Mouse (Mus musculus): ENCODE measurements around the gene Phb2.
"Not testable (repeated sequence)": the region's sequence is repeated elsewhere in the genome, so short reads cannot be mapped to it uniquely, and the experiment has no call there.

Phb2 gene

DNA sequence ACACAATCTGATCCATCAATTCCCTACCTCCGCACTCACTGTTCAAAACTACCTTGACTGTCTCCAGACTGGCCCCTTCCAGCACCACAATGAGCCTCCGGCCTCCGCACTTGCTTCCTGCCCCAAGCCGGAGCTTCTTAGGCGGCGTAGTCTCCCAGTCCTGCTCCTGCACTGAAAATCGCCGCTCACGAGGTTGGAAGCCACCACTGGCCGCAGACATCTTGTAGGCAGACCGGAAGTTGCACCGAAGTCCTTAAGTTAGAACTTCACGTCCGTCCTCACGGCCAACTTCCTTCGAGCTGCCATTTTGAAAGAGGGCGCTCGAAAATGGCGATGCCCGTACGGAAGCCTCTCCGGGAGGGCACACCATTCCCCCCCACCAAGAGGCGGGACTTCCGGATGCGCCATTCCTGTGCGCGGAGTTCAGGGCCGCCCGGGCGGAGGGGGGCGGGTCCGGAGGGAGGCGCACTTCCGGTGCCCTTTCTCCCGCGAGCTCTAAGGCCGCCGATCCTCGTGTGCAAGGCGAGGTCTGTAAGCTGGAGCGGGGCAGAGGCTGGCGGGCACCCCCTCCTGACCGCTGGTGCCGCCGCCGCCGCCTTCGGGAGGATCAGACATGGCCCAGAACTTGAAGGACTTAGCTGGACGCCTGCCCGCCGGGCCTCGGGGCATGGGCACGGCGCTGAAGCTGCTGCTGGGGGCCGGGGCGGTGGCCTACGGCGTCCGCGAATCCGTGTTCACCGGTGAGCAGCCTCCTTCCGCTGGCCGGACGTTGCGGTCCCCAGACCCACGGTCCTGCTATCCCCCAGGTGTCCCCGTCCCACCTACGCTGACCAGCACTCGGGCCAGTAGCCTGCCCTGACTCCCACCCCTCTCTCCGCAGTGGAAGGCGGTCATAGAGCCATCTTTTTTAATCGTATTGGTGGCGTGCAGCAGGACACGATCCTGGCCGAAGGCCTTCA lies at the start of gene Phb2, which contains the start of gene Emg1:
Phb2 (plus strand) TSS at position 513 of the 959 bp plus-strand sequence.
Emg1 (minus strand) TSS at position 355 of the 959 bp plus-strand sequence.
- DNase-seq: peak; percentile 100

- peak; percentile 100 for DNase-seq
Measured at GRCm38 (mm10) chr6:124662477-124663423, 49.4 kb upstream of the Phb2 start, which contains the start of gene Lpcat3. Gene Lpcat3 (plus strand): TSS chr6:124663027.

GRCm38 (mm10) chr6:124663424-124663795 lies 48.7 kb upstream of the Phb2 start:
- DNase-seq: no peak

- DNase-seq: no peak
Measured at GRCm38 (mm10) chr6:124664256-124664655, 47.9 kb upstream of the Phb2 start.

- peak; percentile 80 for DNase-seq
Measured at GRCm38 (mm10) chr6:124665011-124665410, 47.1 kb upstream of the Phb2 start.

DNA sequence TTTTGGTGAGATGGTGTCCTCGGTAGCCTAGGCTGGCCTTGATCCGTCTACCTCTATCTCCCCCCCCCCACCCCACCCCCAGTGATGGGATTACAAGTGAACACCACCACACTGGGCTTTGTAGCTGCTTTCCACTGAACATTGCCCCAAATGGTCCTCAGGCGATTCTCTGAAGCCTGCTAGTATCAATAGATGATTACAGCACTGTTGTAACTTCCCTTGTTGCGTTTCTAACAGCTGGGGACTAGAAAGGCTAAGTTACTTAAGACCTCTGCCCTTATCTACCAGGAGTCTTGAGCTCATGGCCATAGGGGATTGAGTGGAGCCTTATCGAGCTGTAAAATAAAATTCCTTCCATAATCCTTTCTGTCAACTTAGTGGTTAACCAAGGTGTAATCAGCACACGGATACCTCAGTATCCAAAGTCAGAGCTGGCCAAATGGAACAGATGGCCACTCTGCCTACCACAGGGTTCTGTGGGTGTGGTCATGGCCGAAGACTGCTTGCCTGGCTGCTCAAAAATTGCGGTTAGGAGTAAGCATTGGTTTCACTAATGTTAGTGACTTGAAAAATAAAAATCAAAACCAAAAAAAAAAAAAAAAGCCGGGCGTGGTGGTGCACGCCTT lies 42.8 kb upstream of the Phb2 start:
- peak; percentile 84 for DNase-seq

- DNase-seq: peak; percentile 85
Measured at GRCm38 (mm10) chr6:124670281-124670900, 41.7 kb upstream of the Phb2 start.

DNA sequence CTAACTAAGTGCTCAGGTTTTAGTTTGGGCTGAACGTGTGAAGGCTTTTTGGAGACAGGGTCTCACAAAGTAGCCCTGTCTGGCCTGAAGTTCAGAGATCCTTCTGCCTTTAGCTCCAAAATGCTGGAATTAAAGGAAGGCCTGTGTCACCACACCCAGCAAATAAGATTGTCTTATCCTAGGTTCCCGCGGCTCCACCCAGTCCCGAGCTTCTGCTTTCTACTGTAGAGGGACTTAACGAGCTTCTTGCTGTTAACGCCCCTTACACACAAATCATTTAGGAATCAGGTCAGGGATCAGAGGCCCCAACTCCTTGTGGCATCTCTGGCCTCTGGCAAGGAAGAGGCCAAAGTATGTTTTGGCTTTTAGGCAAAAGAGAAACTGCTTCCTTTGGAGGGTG lies 40.0 kb upstream of the Phb2 start:
- peak; percentile 88 for DNase-seq

- DNase-seq: peak; percentile 95
Measured at GRCm38 (mm10) chr6:124673619-124674018, 38.5 kb upstream of the Phb2 start.

DNA sequence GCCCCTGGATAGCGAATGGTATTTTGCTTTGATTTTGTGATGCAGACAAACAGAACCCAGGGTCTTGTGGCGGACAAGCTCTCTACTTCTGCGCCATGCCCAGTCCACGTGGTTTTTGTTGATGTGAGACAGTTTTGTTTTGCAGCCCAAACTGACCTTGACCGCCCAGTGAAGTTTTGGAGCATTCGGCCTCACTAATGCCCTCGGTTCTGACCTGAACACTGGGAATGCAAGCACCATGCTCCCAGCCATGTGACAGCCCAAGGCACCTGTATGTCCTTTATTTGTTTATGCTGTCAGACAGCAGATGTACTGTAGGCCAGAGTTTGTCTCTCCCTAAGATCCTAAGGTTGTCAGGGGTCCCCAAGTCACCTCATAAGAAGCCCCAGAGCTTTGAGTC lies 37.5 kb upstream of the Phb2 start:
- DNase-seq: peak; percentile 78

GRCm38 (mm10) chr6:124676171-124676570 lies 36.0 kb upstream of the Phb2 start:
- DNase-seq: no peak

DNA sequence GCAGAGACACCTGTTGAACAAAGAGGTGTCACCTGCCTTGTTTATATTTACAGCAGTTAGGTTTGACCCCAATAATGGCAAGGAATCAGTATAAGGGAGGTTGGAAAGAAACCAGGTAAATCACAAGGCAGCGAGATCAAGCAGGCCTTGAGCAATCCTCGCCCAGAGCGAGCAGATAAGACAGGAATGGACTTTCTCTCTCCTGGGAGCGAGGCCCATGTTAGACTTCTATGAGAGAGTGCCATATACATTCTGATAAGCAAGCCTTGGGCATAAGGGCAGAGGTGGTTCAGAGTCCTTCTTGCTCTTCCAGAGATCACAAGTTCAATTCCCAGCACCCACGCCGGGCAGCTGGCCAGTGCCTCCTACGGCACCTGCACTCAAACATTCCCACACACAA lies 33.4 kb upstream of the Phb2 start:
- DNase-seq: no peak

DNA sequence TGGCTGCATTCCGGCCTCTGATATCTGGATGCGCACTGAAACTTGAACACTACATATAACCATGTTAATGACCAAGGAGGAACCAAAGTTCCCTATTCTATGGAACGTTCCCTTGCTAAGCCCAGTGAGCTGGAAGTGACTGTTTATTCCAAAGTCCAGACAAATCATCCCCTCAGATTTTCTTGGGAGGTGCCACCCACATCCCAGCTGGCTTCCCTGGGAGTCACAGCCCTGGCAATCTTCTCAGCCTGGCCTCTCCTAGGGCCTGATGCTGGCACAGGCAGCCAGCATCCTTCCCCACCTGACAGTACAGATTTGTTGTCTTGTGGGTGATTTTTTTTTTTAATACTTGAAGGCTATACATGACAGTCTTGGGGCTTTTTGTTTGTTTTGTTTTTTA lies 32.6 kb upstream of the Phb2 start:
- DNase-seq: no peak

GRCm38 (mm10) chr6:124682291-124682690 lies 29.8 kb upstream of the Phb2 start:
- not testable (repeated sequence) for DNase-seq

DNA sequence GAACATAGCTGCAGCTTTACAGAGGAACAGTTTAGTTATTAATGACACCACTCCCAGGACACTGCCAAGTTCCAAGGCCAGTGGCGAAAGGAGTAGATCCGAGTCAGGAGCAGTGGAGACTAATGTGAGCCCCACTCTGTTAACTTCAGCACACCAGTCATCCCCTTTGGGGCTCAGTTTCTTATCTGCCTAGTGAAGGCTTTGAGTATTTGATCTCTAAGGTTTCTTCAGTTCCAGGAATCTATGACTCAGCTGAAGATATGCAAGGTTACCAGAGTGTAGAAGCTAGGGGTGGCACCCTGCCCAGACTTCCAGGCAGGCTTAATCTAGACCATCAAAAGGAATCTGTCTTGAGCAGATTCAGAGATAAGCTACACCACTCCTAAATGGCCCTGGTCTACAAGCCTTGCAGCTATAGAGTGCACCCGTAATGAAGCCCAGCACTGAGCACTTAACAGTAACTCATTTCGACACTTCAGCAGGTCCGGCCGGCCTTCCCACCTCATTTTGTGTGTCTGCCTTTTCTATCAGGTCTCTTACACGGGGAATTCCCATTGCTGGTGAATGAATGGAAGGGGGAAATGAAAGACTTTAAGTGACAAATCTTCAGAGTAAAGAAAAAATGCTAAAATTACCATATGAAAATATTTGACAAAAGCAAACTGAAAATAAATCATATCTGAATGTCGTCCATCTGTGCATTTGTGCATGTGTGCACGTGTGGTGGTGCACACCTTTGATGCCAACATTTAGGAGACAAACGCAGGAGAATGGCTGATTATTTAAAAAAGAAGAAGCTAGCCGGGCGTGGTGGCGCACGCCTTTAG lies 28.3 kb upstream of the Phb2 start:
- no peak for DNase-seq

DNA sequence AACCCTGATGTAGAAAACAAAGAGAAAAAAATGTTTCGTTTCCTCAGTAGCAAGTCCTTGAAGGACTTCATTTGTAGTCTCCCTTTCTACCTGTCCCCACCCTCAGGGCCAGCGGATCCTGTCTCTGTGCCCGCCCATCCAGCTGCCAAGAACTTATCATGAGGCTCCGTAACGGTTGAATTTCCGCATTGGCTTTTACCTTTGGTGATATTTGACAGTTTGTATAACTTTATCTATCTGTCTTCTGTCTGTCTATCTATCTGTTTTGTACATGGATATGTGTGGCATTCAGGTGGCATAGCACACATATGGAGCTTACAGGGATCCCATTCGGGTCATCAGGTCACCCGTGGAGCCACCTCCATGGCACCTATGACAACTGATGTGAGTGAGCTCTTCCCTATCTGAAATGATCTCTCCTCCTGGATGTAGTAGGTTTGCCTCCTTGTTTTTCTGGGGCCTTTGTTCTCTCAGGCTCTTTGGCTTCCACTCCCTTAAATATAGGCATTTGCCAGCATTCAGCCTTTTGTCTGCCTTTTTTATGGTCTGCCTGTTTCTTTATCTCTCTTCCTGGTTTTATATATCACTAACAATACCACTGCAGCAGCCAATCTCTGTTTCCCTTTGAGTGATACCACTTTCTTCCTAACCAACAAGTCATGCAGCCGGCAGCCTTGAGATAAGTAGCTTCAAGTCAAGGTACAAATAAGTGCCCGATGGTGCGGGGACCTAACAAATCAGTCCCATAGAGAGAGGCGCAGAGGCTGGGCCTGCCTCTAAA lies 26.3 kb upstream of the Phb2 start:
- DNase-seq: no peak

- DNase-seq: not testable (repeated sequence)
Measured at GRCm38 (mm10) chr6:124686644-124687043, 25.5 kb upstream of the Phb2 start.

- DNase-seq: no peak
Measured at GRCm38 (mm10) chr6:124688151-124688758, 23.9 kb upstream of the Phb2 start.

- DNase-seq: no peak
Measured at GRCm38 (mm10) chr6:124689011-124689410, 23.1 kb upstream of the Phb2 start.

DNA sequence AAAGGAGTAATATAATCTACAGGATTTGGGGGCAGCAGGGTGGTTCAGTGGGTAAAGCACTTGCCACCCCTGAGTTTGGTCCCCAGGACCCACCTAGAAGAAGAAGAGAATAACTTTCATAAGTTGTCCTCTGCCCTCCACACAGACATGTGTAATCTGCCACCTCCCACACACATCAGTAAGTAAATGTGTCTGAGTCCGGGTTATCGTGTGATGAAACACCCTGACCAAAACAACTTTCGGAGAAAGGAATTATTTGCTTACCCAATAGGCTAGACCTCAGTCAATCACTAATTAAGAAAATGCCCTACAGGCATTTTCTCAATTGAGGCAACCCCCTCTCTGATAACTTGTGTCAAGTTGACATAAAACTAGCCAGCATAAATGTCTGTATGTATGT lies 21.6 kb upstream of the Phb2 start:
- no peak for DNase-seq
